Mouse (Mus musculus) heart, postnatal 25 days (tissue): ENCODE measurements at regions not wholly inside any gene's neighbourhood (a gene's known extent, or its start where the extent isn't known, plus 50 kb on each side); places are given as distances from the start of the nearest gene placed in this dataset.

Experiments used
- DNase-seq: peaks from one replicate; pipeline ENCODE4 v3.0.0; 2022; ENCODE audit warnings: low spot score
- intact Hi-C: fragments of 180-260 bp; cut with DNase I; formaldehyde crosslinking; loops from one replicate; pipeline ENCODE4 v1.15.1; 2025

DNA sequence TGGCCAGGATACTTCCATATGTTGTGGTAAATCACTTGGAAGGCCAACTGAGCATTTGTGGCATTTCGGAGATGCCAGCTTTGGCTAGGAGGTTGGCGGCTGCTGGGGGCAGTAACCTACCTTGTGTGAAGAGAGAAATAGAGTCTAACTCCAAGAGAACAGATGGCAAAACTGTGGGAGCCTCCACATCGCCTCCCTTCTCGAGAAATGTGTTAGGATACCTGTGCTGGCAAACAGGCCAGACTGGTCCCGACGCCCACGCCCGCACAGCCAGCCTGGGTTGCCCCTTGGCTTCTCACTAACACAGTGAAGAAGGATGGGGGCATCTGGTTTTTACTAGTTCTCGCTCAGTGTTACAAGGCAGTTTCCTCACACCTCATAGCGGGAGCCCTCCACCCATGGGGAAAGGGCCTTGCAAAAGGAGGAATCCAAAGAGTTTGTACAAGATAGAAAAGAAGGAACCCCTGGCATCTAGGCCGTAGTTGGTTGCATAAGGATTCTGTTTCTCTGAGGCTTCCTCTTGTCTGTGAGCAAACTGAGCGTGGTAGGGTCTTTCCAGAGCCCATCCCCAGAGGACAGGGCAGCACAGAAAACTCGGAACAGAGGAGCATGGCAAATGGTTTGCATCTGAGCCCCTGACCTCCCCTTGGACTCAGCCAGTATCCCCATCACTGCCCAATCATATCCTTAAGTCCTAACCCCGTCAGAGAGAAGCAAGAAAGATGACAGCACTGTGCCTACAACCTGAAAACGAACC is 330.5 kb upstream of the Jarid2 start:
- DNase-seq = no peak
- intact Hi-C loops = no loop called here

DNA sequence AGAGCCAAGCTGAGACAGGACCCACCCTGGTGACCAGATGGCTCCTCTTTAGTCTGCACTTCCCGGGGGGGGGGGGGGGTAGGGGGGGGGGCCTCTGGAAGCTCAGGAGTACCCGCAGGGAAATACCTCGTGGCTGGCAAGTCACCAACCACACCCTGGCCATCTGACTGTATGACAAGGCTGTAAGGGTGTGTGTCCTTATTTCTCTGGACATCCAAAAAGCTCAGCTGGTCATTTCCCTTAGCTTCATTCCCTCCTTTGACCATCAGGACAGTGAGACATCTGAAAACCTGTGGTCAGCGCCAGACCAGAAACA is 329.9 kb upstream of the Jarid2 start:
- intact Hi-C loops = no loop called here
- no peak for DNase-seq

DNA sequence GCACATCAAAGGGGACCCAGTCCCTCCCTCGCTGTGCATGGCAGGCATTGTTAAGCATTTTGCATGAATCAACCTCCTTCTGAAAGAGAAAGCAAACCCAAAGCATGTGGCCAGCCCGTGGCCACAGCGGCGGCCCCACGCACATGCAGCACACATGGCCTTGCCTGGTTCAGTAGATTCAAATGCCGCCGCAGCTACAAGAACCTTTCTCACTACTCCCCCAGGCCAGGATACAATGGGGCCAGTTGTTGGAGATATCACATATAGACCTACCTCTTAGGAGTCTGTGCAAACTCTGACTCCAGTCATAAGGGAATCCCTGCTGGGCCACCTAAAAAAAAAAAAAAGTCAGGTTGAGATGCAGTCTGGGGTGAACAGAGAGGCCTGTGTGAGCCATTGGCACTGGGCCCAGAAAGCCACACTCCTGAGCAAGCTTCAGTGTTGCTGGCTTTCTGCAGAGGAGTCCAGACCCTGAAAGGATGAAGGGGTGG is 329.4 kb upstream of the Jarid2 start:
- DNase-seq = no peak
- intact Hi-C loops = no loop called here

DNA sequence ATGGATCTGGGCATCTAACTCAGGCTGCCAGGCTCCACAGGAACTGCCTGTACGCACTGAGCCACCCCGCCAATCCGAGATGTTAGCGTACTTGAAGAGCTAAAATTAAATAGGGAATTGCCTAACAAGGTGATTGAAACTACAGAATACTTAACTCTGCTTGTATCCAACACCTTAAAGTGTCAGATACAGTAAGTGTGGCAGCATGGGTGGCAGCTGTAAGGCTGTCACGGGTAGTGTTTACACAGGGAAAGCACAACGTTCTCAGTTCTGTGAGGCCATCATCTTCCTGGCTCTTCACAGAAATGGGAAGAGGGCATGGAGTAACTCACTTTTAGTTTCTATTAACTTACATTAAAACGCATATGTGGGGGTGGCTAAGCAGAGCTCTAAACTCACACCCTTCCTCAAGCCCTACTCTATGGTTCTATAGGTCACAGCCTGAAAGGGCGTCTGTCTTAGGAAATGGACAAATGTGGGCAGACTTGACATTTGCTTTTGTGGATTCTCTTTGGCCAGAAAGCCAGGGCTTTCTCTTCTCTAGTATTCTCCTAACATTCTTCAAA is 325.2 kb upstream of the Jarid2 start:
- no peak for DNase-seq
- intact Hi-C loops = no loop called here

DNA sequence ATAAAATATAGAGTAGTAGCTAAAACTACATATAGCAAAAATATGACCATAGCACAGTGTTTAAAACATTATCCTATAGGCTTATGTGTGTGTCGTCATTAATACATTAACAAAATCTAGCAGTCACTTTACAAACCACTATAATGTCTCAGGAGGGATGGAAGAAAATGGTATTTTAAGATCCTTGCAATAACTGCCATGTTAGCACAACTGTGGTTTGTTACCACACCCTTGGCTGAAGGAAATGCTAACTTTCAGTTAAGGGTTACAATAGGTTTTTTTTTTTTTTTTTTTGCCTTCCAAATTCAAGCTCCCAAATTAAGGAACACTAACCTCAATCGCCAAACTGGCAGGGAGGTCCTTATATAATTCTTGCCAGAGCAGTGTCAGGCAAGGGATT is 322.0 kb upstream of the Jarid2 start:
- DNase-seq = no peak
- intact Hi-C loops = loop anchor here (5.0 kb wide), 1 partner anchor 175 kb away; no protein-coding TSS in a partner anchor

DNA sequence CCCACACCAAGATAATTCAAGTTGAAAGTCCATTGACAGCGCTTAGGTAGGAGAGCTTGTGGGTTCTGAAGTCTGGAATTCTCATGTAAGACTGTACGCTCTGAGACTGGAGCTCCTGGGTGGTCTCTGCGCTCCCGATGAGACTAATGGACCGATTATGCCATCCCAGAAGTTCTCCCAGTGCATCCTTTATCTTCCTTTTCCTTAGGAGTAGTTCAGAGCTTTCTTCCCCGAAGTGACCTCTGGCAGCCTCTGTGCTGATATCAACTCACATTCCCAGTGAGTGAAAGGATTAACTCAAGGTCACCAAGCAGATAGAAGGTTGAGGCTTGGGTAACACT is 320.7 kb upstream of the Jarid2 start:
- no peak for DNase-seq
- intact Hi-C loops = loop anchor here (5.0 kb wide), 1 partner anchor 176 kb away; no protein-coding TSS in a partner anchor

DNA sequence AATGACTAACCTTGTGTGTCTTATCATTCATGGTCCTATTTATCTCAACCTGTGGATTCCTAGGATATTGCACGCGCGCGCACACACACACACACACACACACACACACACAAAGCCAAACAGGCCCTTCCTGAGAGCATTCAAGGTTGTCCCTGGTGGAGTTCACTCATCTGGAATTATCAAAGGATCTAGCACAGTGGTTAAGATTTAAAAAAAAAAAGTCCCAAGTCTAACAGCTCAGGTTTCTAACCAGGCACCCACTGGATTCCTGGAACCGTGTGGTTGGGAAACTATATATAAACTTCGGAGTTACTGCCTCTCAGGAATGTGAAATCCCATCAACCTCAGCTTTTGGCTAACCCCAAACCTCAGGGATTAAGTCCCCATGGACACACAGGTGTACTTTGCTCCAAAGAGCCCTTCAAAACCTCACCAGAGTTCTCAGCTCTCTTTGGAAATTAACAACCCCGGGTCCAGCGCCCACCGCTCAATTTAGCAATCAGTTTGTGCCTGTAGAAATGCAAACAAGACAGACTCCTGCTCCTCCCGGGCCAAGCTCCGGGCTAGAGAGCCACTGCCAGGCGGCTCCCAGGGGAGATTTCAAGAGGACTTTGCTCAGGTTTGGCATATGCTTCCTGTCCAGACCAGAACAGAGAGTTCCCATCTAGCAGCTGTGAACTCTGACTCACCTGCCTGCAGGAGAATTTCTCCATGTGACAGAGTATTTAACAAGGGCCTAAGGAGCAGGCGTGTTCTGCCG is 320.1 kb upstream of the Jarid2 start:
- intact Hi-C loops = loop anchor here (5.0 kb wide), 1 partner anchor 177 kb away; no protein-coding TSS in a partner anchor
- peak; percentile 44 for DNase-seq

DNA sequence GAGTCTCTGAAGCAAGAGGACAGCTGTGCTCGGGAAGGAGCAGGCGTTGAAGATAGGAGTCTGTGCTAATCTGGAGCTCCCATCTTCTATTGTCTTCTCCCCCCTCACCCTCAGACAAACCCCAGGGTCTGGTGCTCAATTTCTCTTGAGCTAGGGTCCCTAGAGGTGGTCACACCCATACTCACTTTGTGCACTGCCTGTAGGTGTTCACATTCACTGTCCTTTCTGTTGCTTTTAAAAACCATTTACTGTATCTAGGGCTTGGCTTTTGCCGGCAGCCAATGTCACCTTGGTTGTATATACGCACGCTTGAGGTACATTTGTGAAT is 319.6 kb upstream of the Jarid2 start:
- intact Hi-C loops = loop anchor here (5.0 kb wide), 1 partner anchor 177 kb away; no protein-coding TSS in a partner anchor
- DNase-seq = no peak

DNA sequence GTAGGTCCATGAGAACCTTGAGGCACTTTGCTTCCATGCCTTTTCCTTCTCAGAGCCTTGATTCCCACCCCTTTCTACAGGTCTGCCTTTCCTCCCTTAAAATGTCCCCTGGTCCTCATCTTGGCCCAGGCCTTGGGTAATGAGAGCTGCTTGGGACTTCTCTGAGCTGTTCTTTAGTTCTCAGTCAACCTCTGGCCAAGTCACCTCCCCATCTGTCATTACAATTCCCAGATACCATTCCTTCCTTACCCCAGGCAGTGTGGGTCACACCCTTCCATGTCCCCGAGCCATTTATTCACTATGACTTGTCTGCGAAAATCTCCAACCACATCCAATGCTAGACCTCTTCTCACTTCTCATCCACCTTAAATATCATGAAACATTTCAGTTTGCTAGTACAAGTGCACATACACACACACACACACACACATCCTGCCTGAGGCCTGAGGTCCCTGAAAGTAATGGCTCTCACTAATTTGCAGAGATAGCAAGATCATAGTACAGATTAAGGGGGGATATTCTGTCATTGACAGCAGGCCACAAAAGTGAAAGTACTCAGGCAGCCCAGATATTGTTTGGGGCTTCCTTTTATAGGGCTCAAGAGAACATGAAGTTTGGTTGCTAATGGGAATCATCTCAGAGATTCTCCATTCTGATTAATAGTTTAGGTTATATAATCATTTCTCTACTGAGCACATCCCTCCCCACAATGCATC is 317.3 kb upstream of the Jarid2 start:
- intact Hi-C loops = no loop called here
- no peak for DNase-seq

DNA sequence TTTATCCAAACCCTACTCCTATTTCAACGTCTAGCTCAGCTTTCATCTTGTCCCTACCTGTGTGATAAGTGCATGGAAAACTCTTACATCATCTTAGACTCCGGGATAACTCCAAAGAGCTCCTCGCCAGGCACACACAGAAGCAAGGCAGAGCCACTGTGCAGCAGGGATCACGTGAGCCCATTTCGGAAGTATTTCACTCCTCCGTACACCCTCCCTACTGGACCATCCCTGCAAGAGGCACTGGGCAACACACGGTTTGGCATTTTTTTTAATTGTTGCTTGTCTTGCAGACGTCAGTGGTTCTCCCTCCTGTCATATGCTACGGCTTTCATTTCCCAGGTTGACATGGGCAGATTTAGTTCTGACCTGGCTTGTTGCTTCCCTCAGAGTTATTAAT is 316.0 kb upstream of the Jarid2 start:
- intact Hi-C loops = no loop called here
- no peak for DNase-seq

DNA sequence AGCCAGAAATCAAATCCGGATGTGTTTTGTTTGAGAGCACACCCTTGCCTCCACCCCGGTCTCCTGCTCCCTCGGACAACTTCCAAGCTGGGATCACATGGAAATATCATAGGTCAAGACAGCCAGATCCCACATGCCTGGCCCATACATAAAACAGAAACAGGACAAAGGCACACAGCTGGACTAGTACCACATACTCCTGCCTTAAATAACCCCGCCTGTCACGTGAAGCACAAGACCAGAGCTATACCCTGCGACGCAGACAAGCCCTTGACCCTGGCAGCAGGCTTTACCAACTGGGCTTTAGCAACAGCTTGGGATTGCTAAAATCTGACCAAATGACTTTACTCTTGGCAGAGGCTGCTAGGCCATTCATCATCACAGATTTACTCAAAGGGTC is 313.3 kb upstream of the Jarid2 start:
- intact Hi-C loops = no loop called here
- peak; percentile 23 for DNase-seq

DNA sequence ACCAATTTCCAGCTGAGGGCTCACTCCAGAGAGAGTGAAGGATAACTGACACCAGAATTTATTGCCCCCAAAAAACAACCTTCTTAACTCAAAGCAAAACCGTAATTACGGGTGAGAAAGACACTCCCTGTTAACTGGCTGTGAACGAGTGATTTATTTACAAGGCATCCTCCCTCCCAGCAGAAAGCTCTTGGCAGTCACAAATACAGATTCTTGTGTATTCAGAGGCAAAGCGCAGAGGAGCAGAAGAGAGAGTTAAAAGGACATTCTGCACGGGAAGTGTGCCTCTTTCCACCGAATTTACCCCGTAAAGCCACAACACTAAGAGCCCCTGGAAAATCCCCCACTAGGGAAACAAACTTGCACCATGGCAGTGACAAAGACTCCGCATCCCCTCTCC is 312.3 kb upstream of the Jarid2 start:
- intact Hi-C loops = no loop called here
- no peak for DNase-seq

DNA sequence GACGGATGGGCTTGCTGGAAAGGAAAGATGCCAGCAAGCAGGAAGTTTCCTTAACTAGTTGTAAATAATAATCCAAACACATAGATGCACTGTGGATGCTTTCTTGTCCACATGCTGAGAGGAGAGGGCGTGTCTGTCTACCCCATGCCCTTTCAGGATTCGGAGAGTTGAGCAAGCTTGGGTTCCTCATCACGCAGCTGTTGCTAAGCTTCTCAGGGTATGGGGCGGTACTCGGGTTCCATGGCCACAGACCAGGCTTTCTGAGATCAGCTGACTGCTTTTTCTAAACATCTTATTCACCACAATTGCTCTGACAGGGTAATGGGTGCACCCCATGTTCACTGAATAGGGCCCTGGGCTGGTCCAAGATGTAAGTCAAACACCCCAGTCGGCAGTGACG is 310.2 kb upstream of the Jarid2 start:
- intact Hi-C loops = no loop called here
- DNase-seq = no peak

DNA sequence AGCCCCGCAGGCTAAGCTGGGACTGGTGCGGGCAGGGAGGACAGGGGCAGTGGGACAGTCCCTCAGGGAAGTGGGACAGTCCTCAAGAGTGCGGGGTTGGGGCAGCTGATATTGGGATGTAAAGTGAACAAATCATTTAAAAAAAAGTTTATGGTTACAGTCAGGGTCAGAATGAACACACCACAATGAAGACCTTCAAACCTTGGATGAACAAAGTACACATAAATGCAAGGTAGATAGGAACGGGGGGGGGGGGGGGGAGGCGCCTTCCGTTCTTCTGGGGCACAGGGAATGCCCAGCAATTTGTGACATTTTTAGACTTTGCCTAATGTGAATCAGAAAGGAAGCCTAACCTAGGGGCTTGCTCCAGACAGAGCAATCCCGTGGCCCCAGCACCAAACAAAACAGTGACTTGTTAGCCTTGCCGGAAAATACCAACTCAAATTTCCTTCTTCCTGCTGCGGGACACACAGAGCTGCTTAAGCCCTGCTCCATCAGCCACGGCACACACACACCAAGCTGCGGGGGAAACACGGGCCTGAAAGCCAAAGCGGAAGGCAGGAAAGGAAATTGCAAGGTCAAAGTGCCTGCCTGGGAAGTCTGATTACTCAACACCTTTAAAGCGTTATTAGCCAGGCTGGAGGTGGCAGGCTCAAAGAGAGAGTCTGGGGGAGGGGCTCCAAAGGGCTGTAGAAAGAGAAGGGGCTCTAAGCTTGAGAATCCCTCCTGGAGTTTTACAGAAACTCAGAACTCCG is 309.6 kb upstream of the Jarid2 start:
- intact Hi-C loops = loop anchor here (5.0 kb wide), 1 partner anchor 58 kb away; no protein-coding TSS in a partner anchor
- DNase-seq = peak; percentile 27

DNA sequence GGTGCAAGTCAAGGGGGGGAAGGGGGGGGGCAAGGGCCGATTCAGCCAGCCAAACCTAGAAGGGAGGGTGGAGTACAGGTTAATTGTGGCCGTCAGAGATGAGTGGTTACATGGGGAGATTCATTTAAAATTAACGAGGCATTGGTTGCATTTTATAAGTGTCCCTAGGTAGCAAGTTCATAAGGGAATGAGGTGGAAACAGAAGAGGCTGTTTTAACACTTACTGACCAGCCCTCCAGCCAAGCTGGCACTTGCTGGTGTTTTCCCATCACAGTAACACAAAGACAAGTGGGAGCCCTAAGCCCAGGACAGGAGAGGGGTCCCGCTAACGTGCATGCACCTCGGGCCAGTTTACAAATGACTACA is 309.1 kb upstream of the Jarid2 start:
- no peak for DNase-seq
- intact Hi-C loops = loop anchor here (5.0 kb wide), 1 partner anchor 57 kb away; no protein-coding TSS in a partner anchor

DNA sequence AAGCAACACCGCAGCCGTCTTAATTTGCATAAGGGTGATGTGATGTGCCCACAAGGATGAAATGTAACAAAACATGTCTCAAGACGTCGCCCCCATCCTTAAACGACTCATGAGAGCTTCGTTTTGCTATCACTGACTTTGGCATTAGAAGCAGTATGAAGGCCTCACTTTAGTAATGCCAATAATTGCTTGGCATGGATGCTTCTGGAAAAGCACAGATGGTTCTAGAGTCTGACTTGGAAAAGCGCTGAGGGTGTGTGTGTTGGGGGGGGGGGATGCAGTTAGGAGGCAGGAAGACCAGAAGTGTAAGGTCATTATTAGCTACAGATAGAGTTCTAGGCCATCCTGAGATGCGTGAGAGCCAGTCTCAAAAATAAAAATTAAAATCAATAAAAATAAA is 308.3 kb upstream of the Jarid2 start:
- no peak for DNase-seq
- intact Hi-C loops = loop anchor here (5.0 kb wide), 1 partner anchor 56 kb away; no protein-coding TSS in a partner anchor

DNA sequence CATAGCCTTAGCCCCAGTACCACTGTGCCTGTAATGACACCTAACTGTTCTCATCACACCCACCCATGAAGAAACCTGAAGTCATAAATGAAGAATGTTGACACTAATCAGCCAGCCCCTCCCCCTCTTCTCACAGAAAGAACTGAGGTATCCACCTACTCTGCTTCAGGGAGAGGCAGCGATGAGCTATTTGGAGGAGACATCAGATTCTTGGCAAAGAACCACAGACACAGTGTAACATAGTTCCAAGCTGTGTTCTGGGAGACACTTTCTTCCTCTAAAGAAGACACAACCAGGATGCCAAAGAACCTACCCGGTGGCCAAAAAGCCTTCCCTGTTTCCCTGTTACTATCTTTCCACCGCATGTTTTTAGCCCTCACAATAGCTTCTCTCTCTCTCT is 307.8 kb upstream of the Jarid2 start:
- no peak for DNase-seq
- intact Hi-C loops = loop anchor here (5.0 kb wide), 1 partner anchor 56 kb away; no protein-coding TSS in a partner anchor

DNA sequence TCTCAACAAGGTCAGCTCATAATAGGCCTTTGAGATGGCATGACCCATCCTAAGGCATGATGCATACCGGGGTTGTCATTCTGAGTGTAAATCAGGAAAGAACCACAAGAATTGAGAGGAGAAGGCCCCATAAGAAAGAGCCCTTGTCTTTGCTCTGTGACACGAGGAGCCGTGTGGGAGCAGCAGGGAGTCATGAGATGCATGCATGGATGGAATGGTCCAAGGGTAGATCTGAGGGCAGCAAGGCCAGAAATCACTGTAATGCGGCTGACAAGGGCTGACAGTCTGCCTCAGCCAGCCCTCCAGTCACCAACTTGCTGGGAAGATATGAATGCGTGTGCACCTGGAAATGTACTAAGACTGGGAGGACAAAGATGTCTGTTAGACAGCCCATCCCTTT is 307.4 kb upstream of the Jarid2 start:
- intact Hi-C loops = loop anchor here (5.0 kb wide), 1 partner anchor 55 kb away; no protein-coding TSS in a partner anchor
- DNase-seq = no peak

DNA sequence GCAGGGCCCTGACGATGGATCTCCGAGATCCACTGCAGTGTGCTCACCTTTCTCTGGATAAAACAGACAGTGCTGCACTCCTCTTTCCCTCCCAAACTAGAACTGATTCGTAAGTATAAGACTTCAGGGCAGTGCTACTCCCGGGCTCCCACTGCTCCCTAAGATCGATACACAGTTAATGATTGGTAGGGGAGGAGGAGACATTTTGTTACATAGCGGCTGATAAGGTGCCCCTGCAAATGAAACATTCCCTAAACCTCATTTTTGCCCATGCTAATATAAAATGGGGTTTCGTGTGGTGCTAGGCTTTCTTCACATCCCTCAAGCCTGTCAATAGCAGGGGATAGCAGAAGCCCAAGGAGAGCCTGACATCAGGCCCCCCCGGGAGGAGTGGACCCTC is 298.8 kb upstream of the Jarid2 start:
- intact Hi-C loops = no loop called here

DNA sequence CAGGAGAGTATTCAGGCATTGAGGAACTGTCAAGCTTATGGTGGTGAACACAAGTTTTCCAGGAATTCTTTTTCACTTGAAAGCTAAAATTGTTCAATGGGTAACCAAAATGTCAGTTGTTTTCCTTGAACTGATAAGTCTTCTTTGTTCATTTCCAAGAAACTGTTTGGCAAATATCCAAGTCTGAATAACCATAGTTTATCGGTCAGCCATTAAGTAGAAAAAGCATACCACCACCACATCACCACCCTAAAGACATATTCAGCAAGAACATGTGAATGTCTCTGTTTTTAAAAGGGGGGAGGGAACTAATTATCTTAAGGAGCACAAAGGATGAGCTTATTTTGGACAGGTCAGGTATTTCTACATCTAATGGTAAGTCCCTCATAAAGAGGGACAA is 291.6 kb upstream of the Jarid2 start:
- intact Hi-C loops = no loop called here
- no peak for DNase-seq

More for the DNA sequence above, 298.8 kb upstream of the Jarid2 start:
- no peak for DNase-seq
